Mouse (Mus musculus): ENCODE data around the gene 5730596B20Rik. TPM values are rescaled to one million over a fixed set of nuclear protein-coding genes. Genes with fewer than 3 reads are reported as not detected.

Gene 5730596B20Rik
- 2.1 and 2.6 TPM in 2 replicates for polyA plus RNA-seq (2015; fragmentation: Nextera tagmentation; extraction: Ambion mirVana)

DNA sequence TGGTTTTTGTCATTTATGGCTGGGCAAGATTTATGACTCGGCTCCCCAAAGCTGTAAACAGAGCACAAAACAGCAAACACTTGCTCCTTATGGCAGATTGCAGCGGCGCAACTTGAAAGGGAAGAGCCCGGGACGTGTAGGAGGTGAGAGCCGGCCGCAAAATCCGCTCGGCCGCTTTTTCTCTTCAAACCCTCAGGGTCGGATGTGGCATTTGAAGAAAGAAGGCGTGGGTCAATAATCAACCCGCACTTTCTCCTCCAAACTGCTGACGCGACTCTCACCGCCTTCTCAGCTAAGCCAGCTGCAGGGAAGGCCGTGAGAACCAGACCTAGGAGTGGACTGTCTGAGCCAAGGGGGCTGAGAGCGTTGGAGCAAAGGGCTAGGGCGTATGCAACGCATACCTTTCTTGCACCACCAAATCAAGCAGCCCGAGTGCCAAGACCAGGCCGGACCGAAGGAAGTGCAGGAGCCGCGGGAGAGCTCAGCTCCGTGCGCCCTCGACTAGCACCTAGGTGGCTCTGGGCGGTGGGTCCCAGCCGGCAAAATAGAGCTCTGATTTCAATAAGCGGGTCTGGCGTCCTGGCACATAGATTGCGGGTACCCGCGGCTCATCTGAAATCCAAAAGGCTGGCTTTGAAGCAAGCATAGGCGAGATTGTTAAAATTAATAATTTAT is at the start of gene 5730596B20Rik:
Gene 5730596B20Rik, plus strand, starts transcription at position 438 of the 675 bp plus-strand sequence.
- H3K4me1 ChIP-seq (ENCODE audit: control insufficient read depth, insufficient read depth, low read length): peaks cover 20% of the 10 kb centered on the region
- peak within 1 kb of the TSS; percentile 91 for H3K9ac ChIP-seq (ENCODE audit: low read length)
- peak within 1 kb of the TSS; percentile 98 for H3K27ac ChIP-seq (ENCODE audit: low read length)
- no peaks in the 10 kb centered on the region for H3K36me3 ChIP-seq (ENCODE audit: control insufficient read depth, insufficient read depth, low read length)
- H3K27me3 ChIP-seq (ENCODE audit: control insufficient read depth, insufficient read depth, low read length): no peaks in the 10 kb centered on the region
- H3K9me3 ChIP-seq (replicated peaks; ENCODE audit: control insufficient read depth, low read length): no peaks in the 10 kb centered on the region
- WGBS: 2% methylated on average over 36 of the region's 36 CpGs
- H3K4me3 ChIP-seq (replicated peaks; ENCODE audit: low read length): peak within 1 kb of the TSS; percentile 60
- no peak for ATAC-seq (ENCODE audit: insufficient read depth, low FRiP score)
- peak within 1 kb of the TSS; percentile 71 for H3K4me2 ChIP-seq (ENCODE audit: low read depth, low read length)

DNA sequence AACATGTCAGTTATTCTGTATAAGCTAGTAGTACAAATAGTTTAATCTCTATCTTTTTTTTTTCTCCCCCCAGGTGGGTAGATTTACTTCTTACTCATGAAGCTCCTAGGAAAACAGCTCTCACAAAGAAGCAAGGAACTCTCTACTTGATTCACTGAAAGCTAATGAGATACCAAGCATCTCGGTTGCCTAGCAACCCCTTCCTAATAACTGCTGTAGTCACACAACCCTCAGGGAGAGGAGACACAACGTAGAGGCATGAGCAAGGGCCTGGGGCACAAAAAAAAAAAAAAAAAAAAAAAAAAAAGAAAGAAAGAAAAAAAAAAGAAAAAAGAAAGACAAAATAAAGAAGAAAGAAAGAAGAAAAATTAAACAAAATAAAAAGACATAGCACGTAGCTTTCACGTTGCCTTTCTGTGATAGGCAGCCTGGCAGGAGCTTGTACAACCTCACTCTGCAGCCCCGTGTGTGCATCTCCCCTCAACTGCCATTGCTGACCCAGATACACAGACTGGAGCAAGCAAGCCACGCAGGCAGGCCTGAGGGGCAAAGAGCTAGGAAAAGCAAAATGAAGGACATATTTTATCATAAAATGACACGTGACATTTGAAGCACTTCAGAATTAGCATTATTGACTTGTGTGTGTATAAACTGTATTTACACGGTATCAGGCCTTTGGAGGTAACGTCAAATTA is 39.3 kb upstream of the 5730596B20Rik start:
- Histone ChIP-seq H3K4me2 (ENCODE audit: low read depth, low read length) (no peak overlapping the region), H3K4me1 (ENCODE audit: control insufficient read depth, insufficient read depth, low read length) (0 out of 2 replicates have a peak, but pooled peaks cover 6% of the 10 kb centered on the region), H3K27me3 (ENCODE audit: control insufficient read depth, insufficient read depth, low read length) (no peaks in the 10 kb centered on the region), H3K27ac (ENCODE audit: low read length) (no peak overlapping the region), H3K9ac (ENCODE audit: low read length) (no peak overlapping the region), H3K4me3 (replicated peaks; ENCODE audit: low read length) (no peak overlapping the region), H3K36me3 (ENCODE audit: control insufficient read depth, insufficient read depth, low read length) (no peaks in the 10 kb centered on the region), H3K9me3 (replicated peaks; ENCODE audit: control insufficient read depth, low read length) (no peaks in the 10 kb centered on the region)
- no peak for ATAC-seq (ENCODE audit: insufficient read depth, low FRiP score)
- 62% methylated on average over 9 of the region's 9 CpGs for WGBS

DNA sequence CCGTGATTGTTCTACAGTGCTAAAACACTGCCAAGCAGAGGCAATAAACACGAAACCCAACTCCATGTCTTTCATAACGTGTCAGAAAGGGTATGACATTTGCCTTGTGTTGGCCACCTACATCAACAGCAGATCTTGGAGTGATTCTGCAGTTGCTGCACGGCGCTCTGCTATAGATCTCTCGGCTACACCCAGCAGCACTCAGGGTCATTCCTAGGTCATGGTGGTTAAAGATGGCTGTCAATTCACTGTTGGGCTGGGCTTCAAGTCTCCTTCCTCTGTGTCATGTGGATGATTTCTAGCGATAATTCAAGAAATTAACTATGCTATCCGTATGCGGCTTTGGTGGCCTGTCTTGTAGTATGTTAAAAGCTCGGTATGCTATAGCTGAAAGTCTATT is 38.7 kb upstream of the 5730596B20Rik start:
- H3K4me2 ChIP-seq (ENCODE audit: low read depth, low read length): no peak overlapping the region
- H3K36me3 ChIP-seq (ENCODE audit: control insufficient read depth, insufficient read depth, low read length): no peaks in the 10 kb centered on the region
- H3K9ac ChIP-seq (ENCODE audit: low read length): no peak overlapping the region
- H3K9me3 ChIP-seq (replicated peaks; ENCODE audit: control insufficient read depth, low read length): no peaks in the 10 kb centered on the region
- no peak overlapping the region for H3K27ac ChIP-seq (ENCODE audit: low read length)
- no peaks in the 10 kb centered on the region for H3K27me3 ChIP-seq (ENCODE audit: control insufficient read depth, insufficient read depth, low read length)
- H3K4me1 ChIP-seq (ENCODE audit: control insufficient read depth, insufficient read depth, low read length): 0 out of 2 replicates have a peak, but pooled peaks cover 6% of the 10 kb centered on the region
- no peak for ATAC-seq (ENCODE audit: insufficient read depth, low FRiP score)
- WGBS: 52% methylated on average over 10 of the region's 10 CpGs
- H3K4me3 ChIP-seq (replicated peaks; ENCODE audit: low read length): no peak overlapping the region

DNA sequence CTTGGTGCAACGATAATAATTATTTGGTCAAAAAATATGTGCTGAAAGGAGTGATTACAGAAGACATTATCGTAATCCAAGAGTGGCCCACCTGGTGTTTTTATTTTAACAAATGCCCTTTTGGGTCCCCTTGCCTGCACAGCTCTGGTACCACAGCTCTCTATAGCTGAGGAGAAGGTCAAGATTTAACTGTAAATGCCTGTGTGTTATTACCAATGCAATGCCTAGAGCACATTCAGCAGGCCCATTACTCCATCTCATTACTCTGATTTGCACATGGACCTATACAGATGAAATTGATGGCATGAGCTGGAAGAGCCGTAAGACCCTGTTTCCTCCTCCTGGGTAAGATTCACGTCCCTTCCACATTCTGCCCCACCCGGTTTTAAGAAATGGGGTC is 38.2 kb upstream of the 5730596B20Rik start:
- H3K9ac ChIP-seq (ENCODE audit: low read length): no peak overlapping the region
- no peak overlapping the region for H3K4me2 ChIP-seq (ENCODE audit: low read depth, low read length)
- no peaks in the 10 kb centered on the region for H3K27me3 ChIP-seq (ENCODE audit: control insufficient read depth, insufficient read depth, low read length)
- WGBS: 79% methylated on average over 5 of the region's 5 CpGs
- no peak overlapping the region for H3K27ac ChIP-seq (ENCODE audit: low read length)
- 0 out of 2 replicates have a peak, but pooled peaks cover 6% of the 10 kb centered on the region for H3K4me1 ChIP-seq (ENCODE audit: control insufficient read depth, insufficient read depth, low read length)
- no peak overlapping the region for H3K4me3 ChIP-seq (replicated peaks; ENCODE audit: low read length)
- no peaks in the 10 kb centered on the region for H3K36me3 ChIP-seq (ENCODE audit: control insufficient read depth, insufficient read depth, low read length)
- no peaks in the 10 kb centered on the region for H3K9me3 ChIP-seq (replicated peaks; ENCODE audit: control insufficient read depth, low read length)
- ATAC-seq (ENCODE audit: insufficient read depth, low FRiP score): no peak

DNA sequence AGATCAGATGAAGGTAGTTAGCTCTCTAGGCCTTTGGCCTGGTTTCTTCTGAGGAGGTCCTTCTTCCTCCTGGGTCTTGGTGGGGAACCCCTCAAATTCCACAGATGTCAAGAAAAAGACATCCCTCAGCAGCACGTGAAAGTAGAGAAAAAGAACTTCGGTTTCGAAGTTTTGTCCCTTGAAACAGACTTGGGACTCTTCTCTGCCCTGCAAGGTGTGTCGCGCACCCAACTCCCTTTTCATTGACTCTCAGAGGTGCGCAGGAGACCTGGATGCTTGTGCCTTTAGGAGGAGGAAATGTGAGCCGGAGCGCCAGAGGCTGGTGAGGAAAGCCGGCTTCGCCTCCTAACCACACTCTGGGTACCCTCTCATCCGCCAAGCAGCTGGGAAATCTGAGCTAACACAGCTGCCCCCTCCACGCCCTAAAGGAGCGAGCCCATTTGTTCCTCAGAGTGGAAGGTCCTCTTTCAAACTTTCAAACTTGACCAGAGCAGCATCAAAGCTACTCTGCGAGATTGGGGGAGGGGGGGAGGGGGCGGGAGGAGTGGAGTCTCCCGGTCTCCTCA is 26.8 kb upstream of the 5730596B20Rik start:
- peak overlapping the region; percentile 36 for H3K4me2 ChIP-seq (ENCODE audit: low read depth, low read length)
- no peak overlapping the region for H3K9ac ChIP-seq (ENCODE audit: low read length)
- 17% methylated on average over 16 of the region's 16 CpGs for WGBS
- no peak for ATAC-seq (ENCODE audit: insufficient read depth, low FRiP score)
- no peak overlapping the region for H3K27ac ChIP-seq (ENCODE audit: low read length)
- peaks cover 4% of the 10 kb centered on the region for H3K4me1 ChIP-seq (ENCODE audit: control insufficient read depth, insufficient read depth, low read length)
- no peak overlapping the region for H3K4me3 ChIP-seq (replicated peaks; ENCODE audit: low read length)
- no peaks in the 10 kb centered on the region for H3K9me3 ChIP-seq (replicated peaks; ENCODE audit: control insufficient read depth, low read length)
- H3K27me3 ChIP-seq (ENCODE audit: control insufficient read depth, insufficient read depth, low read length): peaks cover 17% of the 10 kb centered on the region
- H3K36me3 ChIP-seq (ENCODE audit: control insufficient read depth, insufficient read depth, low read length): no peaks in the 10 kb centered on the region

DNA sequence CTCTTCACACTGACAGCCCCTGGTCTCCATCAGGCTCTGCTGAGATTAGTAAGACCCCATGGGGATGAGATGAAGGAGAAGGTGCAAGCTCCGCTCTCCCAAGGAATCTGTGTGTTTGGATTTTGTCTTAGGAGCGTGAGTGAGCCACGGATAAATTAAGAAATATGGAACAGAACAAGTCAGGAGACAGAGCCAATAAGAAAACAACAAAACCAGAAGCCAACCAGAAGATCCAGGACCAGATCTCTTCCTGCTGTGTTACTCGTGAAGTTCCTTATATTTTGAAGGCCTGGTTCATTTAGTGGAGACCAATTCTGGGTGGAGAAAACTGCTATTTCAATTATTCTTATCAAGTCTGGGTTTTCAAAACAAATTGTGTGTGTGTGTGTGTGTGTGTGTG is 25.7 kb upstream of the 5730596B20Rik start:
- Histone ChIP-seq H3K4me1 (ENCODE audit: control insufficient read depth, insufficient read depth, low read length) (peaks cover 4% of the 10 kb centered on the region), H3K4me3 (replicated peaks; ENCODE audit: low read length) (no peak overlapping the region), H3K36me3 (ENCODE audit: control insufficient read depth, insufficient read depth, low read length) (no peaks in the 10 kb centered on the region), H3K27ac (ENCODE audit: low read length) (no peak overlapping the region), H3K27me3 (ENCODE audit: control insufficient read depth, insufficient read depth, low read length) (peaks cover 20% of the 10 kb centered on the region), H3K9ac (ENCODE audit: low read length) (no peak overlapping the region), H3K9me3 (replicated peaks; ENCODE audit: control insufficient read depth, low read length) (no peaks in the 10 kb centered on the region), H3K4me2 (ENCODE audit: low read depth, low read length) (no peak overlapping the region)
- 43% methylated on average over 4 of the region's 4 CpGs for WGBS
- ATAC-seq (ENCODE audit: insufficient read depth, low FRiP score): no peak

DNA sequence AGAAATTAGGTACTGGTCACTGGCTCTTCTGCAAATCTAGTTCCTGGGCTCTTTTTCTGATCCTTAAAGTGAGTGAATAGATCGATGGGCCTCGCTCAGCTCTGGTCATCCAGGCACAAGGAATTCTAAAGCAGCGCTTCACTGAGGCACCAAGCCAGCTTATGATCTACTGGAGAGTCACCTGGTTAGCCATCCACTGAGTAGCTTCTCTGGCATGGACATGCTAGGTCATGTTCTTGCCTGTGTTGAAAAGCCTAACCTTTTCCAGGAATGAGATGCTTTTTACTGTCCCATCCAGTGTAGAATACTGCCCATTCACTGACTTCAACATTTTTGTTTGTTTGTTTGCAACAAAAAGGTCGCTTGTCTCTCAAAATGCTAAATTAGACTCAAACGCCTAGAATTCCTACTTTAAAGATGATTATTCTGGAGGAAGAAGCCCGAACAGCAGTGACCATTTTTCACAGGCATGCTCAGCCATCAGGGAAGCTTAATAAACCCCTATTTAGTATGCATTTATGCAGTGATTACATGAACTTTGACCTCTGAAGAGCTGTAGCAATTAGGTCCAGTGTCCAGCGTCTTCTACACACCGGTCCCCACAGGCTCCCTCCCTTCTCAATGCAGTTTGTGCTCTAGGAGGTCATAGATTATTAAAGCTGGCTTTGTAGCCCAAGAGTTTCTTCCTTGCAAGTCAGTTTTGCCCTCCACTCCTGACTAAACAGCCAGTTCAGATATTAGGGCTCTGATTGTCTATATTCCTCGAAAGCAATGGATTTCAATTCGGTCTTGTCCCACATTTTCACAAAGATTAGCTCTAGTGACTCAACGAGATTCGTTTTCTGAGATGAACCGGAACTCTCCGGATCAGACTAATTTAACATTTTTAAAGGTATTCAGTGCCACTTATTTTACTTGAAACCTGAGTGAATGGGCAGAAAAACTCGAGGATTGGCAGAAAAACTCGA is 24.8 kb upstream of the 5730596B20Rik start:
- peaks cover 4% of the 10 kb centered on the region for H3K4me1 ChIP-seq (ENCODE audit: control insufficient read depth, insufficient read depth, low read length)
- 0 out of 2 replicates have a peak overlapping the region, but pooled peaks have one; percentile 24 for H3K9ac ChIP-seq (ENCODE audit: low read length)
- WGBS: 46% methylated on average over 16 of the region's 16 CpGs
- H3K4me2 ChIP-seq (ENCODE audit: low read depth, low read length): no peak overlapping the region
- no peaks in the 10 kb centered on the region for H3K9me3 ChIP-seq (replicated peaks; ENCODE audit: control insufficient read depth, low read length)
- no peak overlapping the region for H3K4me3 ChIP-seq (replicated peaks; ENCODE audit: low read length)
- H3K36me3 ChIP-seq (ENCODE audit: control insufficient read depth, insufficient read depth, low read length): no peaks in the 10 kb centered on the region
- ATAC-seq (ENCODE audit: insufficient read depth, low FRiP score): no peak
- peaks cover 20% of the 10 kb centered on the region for H3K27me3 ChIP-seq (ENCODE audit: control insufficient read depth, insufficient read depth, low read length)
- no peak overlapping the region for H3K27ac ChIP-seq (ENCODE audit: low read length)

DNA sequence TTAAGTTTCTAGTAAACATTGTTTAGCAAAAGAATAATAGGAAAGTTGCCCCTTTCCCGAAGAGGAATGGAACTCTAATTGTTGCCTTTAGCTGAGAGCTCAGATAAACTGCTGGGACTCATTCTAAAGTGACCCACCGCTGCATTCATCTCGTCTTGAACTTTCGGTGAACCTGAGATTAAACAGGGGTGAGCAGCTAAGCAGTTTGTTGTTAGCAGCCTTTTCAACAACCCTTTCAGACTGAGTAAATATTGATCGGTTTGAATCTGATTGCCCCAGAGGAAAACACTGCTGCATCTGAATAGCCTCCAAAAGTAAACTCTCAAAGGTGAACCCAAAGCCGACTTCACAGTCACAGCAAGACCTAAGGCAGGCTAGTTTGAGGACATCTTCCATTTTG is 24.0 kb upstream of the 5730596B20Rik start:
- Histone ChIP-seq H3K27ac (ENCODE audit: low read length) (no peak overlapping the region), H3K4me2 (ENCODE audit: low read depth, low read length) (no peak overlapping the region), H3K36me3 (ENCODE audit: control insufficient read depth, insufficient read depth, low read length) (no peaks in the 10 kb centered on the region), H3K9me3 (replicated peaks; ENCODE audit: control insufficient read depth, low read length) (no peaks in the 10 kb centered on the region), H3K4me1 (ENCODE audit: control insufficient read depth, insufficient read depth, low read length) (peaks cover 4% of the 10 kb centered on the region), H3K4me3 (replicated peaks; ENCODE audit: low read length) (no peak overlapping the region), H3K9ac (ENCODE audit: low read length) (no peak overlapping the region), H3K27me3 (ENCODE audit: control insufficient read depth, insufficient read depth, low read length) (peaks cover 20% of the 10 kb centered on the region)
- ATAC-seq (ENCODE audit: insufficient read depth, low FRiP score): no peak
- 24% methylated on average over 6 of the region's 6 CpGs for WGBS
